Mouse (Mus musculus) thymus, postnatal 4 days (tissue): ENCODE data around the gene Zfp748.

Experiments
- DNase-seq: peaks from one replicate; pipeline ENCODE4 v3.0.0; 2021

Zfp748 gene

DNA sequence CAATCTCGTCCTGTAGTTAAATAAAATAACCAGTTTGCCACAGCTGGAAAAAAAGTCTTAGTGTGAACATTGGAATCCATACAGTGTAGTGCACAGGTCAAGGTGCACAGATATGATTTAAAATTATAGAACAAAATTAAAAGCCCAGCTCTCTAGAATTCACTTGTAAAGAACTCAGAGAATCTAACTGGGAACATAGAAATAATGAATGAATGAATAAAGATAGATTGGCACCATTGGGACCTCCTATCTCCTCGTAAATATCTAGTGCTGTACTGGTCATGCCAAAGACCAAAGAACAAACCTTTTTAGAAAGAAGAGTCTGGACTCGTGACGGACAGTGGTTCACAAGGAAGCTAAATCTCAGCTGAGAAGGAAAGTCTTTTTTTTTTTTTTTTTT, at the start of gene Zfp748:
Zfp748 (minus strand) TSS at position 101 of the 400 bp plus-strand sequence.
- no peak for DNase-seq

DNA sequence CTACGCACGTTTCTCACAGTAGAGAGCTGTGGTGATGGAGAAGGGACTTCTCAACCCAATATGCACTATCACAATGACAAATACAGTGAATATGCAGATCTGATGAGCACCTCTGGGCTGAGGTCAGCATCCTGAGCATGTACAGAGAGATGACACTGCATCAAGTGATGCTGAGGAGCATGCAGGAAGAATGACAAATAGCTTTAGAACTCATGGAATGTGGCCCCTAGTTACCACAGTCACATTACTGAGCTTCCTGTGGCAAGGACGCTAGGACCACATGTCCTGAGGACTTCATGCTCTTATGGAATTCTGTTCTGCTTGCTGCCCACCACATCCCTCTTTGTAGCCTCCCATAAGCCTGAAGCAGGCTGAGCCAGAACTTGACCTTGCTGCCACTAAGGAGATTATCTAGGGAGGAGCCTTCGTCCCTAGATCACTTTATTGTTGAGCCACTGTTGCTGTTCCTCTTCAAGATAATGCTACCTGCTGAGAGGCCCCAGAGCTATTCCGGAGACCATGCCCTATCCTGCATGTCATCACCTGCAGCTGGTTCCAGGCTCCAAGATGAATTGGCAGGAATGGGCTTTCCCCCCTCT, 19.1 kb upstream of the Zfp748 start:
- DNase-seq = no peak

DNA sequence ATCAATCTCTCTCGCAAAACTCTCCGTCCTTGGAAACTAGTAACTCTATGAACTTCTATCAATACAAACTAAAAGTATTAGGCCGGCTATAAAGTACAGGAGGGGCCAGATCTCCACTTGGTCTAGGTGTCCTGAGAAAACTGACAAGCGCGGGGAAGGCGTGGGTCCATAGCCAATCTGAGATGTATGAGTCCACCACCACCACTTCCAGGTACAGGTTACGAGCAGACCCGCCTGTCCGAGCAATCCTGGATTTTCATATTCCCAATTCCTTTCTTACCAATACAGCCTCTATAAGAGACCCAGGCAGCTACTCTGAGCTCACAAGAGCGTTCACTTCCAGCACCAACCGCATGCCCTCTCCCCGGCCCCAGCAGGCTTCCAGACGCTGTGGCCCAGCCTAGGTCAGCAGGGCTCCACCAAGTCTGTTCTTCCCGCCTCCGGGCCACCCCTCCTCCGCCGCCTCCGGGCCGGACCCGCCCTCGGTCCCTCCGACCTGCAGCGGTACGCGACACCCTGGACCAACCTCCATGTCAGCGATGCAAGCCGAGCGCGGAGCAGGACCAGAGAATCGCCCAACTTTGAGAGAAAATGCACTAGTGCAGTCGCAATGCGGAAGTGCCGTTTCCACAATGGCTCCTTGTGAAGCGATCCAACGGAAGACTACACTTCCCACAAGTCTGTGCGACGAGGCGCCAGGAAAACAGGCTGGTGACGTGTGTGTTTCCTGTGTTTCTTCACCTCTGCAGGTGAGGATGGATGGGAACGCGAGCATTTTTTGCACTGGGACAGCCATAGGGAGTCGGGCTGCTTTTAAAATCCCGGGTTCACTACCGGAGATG, 904 bp downstream of the Zfp748 start:
- DNase-seq = peak; percentile 86

DNA sequence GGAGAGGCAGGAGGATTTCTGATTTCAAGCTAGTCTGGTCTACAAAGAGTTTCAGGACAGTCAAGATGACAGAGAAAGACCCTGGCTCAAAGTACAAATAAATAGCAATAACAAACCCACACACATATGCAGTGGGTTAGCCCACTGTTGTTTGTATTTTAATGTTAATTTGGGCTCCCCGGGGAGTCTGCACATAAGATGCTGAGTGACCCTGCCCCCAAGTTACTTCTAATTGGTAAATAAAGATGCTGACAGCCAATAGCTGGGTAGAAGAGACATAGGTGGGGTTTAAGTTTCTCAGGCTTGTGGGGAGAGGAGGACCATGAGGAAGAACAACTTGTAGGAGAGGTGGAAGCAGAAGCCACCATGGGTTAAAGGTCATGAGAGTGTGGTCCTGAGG, 7.7 kb downstream of the Zfp748 start:
- no peak for DNase-seq

DNA sequence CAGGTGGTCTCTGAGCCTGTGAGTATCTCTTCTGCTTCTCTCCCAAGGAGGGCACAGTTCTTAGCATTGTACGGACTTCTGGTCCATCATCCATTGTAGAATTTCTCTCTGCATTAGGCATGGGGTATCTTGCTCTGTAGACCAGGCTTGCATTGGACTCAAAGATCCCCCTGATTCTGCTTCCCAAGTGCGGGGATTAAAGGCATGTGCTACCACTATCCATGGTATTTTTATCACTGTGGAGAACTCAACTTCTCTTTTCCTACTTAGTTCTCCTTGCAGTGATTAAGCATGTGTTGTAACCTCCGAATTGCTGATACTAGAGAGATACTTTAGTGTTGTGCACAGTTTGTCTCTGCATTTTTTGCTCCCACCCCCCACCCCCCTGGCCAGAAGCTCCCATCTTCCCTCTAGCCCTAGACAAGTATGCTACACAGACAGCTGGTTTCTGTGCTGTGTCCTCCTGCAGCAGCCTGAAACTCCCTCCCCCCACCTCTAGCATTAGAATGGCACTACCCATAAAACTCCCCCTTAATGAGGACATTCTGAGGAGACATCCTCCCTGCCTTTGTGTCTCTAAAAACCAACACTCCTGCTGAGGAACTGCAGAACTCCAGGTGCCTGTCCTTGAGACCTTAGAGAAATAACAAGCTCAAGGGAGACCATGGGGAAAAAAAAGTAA, 26.4 kb downstream of the Zfp748 start:
- no peak for DNase-seq

DNA sequence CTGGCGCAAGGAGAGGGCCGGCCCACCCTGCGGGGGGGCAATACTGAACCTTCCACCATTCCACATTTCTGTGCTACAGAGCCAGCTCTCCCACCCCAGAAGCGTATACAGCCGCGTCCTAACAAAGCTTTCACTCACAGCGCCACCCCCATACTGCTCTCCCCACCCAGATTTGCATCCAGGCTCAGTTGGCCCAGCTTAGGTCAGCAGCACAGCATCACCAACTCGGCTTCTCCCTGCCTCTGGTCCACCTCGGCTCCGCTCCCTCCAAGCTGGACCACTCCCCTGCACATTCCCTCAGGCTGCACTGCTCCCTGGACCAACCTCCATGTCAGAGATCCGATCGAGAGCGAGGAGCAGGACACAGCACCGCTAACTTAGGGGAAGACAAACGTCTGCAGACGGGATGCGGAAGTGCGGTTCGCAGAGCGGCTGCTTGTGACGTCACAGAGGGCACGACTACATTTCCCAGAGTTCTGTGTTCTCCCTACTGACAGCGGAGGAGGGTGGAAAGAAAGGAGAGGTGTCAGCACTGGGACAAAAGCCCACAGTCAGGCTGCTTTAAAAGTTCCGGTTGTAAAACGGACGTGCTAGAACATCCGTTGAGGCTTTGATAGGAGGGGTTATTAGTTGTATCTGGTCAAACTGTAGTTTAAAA, 27.7 kb downstream of the Zfp748 start, which contains the start of the genes Gm26965 and Zfp87:
Gm26965 (minus strand) TSS at position 399 of the 658 bp plus-strand sequence.
Zfp87 (minus strand) TSS at position 425 of the 658 bp plus-strand sequence.
- peak; percentile 91 for DNase-seq

DNA sequence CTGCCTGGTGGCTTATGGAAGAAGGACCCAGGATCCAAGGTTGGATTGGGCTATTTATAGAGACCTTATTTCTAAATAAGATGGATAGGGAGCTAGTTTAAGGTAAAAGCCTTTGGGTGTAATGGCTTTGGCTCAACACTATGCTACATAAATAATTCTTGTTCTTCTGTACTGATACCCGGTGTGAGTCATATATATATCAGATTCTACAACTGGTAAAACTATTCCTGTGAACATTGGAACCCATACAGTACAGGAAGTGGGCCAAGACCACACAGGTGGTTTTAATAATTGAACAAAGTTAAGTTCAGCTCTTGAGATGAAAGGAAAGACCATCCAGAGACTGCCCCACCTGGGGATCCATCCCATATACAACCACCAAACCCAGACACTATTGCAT, 52.7 kb downstream of the Zfp748 start:
- DNase-seq = no peak

DNA sequence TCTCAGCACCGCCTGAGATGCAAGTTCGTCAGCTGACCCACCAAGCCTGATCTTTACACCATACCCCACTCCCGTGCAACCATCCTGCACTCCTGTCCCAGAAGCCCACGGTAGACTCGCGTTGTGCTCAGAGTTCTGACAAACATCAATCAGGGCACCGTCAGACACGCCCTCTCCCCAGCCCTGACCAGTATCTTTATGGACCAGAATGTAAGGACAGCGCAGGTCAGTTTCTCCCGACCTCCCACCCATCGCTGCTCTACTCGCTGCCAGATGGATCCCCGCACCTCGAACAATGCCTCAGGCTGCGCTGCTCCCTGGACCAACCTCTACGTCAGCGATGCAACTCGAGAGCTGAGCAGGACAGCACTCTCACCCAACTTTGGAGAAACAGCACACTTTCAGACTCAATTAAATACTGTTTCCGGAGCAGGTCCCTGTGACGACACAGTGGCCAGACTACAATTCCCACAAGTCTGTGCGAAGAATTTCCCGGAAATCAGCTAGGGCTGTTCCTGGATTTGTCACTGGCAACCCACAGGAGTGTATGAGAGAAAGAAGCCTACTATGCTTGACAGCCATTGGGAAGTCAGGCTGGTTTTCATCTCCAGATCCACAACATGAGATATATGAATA, 53.4 kb downstream of the Zfp748 start, which contains the start of gene Zfp58:
Zfp58 (minus strand) TSS at position 472 of the 636 bp plus-strand sequence.
- DNase-seq = peak; percentile 81

DNA sequence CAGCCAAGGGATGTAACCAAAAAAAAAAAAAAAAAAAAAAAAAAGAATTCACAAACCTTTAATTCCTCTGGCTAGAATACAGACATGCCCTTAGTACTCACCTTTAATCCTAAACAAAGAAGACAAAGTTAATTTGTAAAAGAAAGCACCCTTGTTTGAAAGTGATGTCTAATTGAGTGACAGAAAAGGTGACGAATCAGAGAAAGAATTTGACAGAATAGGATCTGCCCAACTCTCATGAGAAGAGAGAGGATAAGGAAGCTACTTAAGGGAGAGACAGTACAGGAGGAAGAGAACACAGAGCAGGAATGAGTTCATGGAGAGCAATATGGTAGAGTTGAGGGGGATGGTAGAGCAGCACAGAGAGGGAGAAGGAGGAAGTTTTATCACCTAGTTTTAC, 58.0 kb downstream of the Zfp748 start:
- DNase-seq = no peak
